Mouse (Mus musculus): ENCODE results near the gene Sfswap. TPM values are rescaled to one million over a fixed set of nuclear protein-coding genes. Genes with fewer than 3 reads are reported as not detected.

Sfswap gene
- total RNA-seq, 2 experiments from 2014 or later: 129 to 147 TPM

DNA sequence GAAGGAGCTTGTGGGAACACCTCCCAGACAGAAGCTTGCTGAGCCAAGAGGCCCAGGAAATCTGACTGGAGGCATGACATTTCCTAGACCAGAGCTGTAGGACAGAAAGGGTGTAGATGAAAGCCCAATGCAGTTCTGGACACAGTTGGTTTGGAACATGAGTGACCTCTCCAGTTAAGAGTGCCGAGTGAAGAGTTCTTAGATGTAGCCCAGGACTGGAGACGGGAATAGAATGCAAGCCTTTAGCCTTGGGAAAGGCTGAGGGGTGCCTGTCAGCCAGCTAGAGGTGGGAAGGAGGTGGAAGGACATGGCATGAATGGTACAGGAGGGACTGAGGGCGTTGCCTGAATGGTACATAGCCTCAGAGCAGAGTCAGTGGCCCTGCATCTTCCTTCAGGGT, 34.4 kb downstream of the Sfswap start:
- H3K4me3 ChIP-seq: no peak overlapping the region
- peak overlapping the region; percentile 97 for H3K27ac ChIP-seq
- no peak for DNase-seq (ENCODE audit: low spot score in 2 of 2)
- TF ChIP-seq CTCF (conservative IDR thresholded peaks at IDR 0.05): no peak

DNA sequence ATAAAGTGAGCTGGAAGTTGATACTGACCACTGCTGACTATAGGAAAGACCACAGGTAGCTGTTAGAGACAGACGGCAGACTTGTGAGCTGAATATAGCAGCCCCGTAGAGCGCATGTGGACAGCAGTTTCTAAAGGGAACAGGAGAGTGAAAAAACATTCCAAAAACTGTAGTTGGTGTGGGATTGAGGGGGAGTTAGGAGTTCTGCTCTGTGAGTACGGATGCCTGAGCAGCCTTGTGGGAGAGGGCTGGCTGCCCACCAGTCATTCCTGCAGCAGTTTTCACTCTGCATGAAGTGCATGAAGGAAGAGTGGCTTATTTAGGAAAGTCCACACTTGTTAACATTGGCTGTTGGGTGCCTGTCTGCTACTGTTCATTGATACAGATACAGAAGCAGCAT, 37.8 kb downstream of the Sfswap start:
- no peak for TF ChIP-seq CTCF (conservative IDR thresholded peaks at IDR 0.05)
- Histone ChIP-seq H3K4me3 (peak overlapping the region; percentile 15; the same call in 1 of the 2 replicates), H3K27ac (peak overlapping the region; percentile 97)
- DNase-seq (ENCODE audit: low spot score in 2 of 2): peak in 1 of 2 experiments; percentile 51

- TF ChIP-seq CTCF (conservative IDR thresholded peaks at IDR 0.05): peak; percentile 66
- no peak for DNase-seq (ENCODE audit: low spot score in 2 of 2)
- no peak overlapping the region for H3K4me3 ChIP-seq
- peak overlapping the region; percentile 97; the same call in 1 of the 2 replicates for H3K27ac ChIP-seq
Observed at GRCm38 (mm10) chr5:129542236-129542635, 41.2 kb downstream of the Sfswap start.

DNA sequence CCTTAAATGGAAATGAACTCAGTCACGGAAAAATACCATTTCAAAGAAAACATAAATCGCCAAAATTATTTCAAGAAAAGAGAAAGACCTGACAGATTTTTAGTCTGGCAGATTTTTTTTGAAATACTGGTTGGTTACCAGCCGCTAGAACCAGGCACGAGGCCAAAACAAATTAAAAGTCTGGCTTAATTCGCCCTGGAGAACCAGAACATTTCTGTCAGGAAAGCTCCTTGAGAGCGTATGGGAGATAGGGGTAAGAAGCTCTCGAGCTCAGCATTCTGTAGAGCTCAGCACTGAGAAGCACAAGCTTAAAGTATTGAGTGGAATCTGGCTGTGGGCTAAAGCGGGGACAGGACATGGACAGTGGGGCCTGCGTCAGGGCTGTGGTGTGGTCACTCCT, 44.8 kb downstream of the Sfswap start:
- DNase-seq (ENCODE audit: low spot score in 2 of 2): peak; percentile 56 to 80
- Histone ChIP-seq H3K4me3 (no peak overlapping the region), H3K27ac (peak overlapping the region; percentile 77)
- no peak for TF ChIP-seq CTCF (conservative IDR thresholded peaks at IDR 0.05)

DNA sequence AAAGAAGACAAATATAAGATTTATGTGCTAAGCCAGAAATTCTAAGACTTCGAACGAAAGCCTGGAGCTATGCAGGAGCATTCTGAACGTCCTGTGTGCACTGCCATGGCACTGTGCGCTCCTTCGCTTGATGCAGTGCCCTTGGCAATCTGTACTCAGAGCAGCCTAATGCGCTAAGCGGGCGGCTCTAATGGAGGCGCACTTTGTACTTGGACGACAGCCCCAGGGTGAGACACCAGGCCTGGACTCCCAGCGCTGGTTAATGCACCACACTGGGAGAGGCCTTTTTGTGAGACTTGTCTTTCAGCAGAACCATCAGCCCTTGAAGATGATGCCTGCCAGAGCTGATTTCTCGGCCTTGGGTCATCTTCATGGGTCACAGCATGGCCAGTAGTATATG, 48.7 kb downstream of the Sfswap start:
- no peak for TF ChIP-seq CTCF (conservative IDR thresholded peaks at IDR 0.05)
- Histone ChIP-seq H3K27ac (peak overlapping the region; percentile 37; the same call in 1 of the 2 replicates), H3K4me3 (no peak overlapping the region)
- no peak for DNase-seq (ENCODE audit: low spot score in 2 of 2)

- TF ChIP-seq CTCF (conservative IDR thresholded peaks at IDR 0.05): no peak
- no peak overlapping the region for H3K4me3 ChIP-seq
- no peak for DNase-seq (ENCODE audit: low spot score in 2 of 2)
- H3K27ac ChIP-seq: peak overlapping the region; percentile 19; the same call in 1 of the 2 replicates
Observed at GRCm38 (mm10) chr5:129550790-129551189, 49.8 kb downstream of the Sfswap start.

DNA sequence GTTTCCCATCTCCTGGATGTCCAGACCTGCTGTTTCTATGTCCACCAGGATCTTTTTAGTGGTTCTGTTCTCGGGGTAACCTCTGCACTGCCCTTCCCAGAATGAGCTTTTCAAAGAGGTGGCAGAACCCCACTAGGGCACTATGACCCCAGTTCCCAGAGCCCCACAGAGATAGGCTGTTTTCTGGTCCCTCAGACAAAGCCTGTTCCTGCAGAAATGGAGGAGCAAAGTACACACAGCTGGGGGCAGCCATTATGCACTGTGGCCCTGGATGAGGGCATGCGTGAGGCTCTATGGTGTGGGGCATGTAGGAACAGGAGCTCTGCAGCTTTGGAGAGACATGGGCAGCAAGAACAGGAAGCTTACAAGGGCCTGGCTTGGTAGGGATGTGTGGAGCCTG, 51.0 kb downstream of the Sfswap start:
- Histone ChIP-seq H3K4me3 (no peak overlapping the region), H3K27ac (peak overlapping the region; percentile 51; the same call in 1 of the 2 replicates)
- no peak for TF ChIP-seq CTCF (conservative IDR thresholded peaks at IDR 0.05)
- no peak for DNase-seq (ENCODE audit: low spot score in 2 of 2)

DNA sequence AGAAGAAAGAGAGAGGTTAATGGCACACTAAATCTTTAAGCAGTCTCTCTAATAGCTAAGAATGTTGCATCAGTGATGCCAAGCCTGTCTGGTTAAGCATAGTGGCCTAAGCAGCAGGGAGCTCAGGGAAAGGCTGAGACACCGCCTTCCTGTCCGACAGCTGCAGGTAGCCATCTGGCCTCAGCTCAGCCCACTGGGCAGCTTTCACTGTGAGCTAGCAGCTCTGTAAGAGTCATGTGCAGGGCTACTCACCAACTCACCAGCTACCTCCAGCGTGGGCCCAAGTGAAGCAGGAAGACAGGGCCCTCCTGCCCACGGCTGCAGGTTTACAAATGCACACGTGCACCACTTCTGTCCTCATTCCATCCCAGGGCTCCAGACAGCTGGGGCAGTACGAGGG, 52.6 kb downstream of the Sfswap start:
- no peak for TF ChIP-seq CTCF (conservative IDR thresholded peaks at IDR 0.05)
- peak overlapping the region; percentile 10; the same call in 1 of the 2 replicates for H3K27ac ChIP-seq
- no peak overlapping the region for H3K4me3 ChIP-seq
- no peak for DNase-seq (ENCODE audit: low spot score in 2 of 2)

- Histone ChIP-seq H3K4me3 (no peak overlapping the region), H3K27ac (peak overlapping the region; percentile 87)
- no peak for TF ChIP-seq CTCF (conservative IDR thresholded peaks at IDR 0.05)
- no peak for DNase-seq (ENCODE audit: low spot score in 2 of 2)
Observed at GRCm38 (mm10) chr5:129558591-129558990, 57.6 kb downstream of the Sfswap start.

DNA sequence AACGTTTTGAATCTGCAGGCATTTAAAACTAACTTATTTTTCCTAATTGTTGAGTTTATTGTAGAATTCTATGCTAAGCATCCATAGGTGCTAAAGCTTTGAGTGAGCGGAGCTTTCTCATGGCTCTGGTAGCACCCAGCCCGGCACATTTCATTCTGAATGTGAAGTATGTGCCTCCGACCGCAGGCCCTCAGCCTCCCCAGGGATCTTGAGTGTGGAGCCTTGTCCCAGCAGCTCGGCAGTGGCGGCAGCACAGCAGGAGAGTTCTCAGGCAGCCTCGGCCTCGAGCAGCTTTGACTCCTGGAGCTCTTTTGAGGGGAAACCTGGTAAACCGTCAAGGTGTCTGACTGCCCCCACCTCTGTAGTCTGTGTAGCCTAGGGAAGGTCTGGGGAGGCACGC, 58.3 kb downstream of the Sfswap start:
- H3K4me3 ChIP-seq: no peak overlapping the region
- no peak for TF ChIP-seq CTCF (conservative IDR thresholded peaks at IDR 0.05)
- no peak for DNase-seq (ENCODE audit: low spot score in 2 of 2)
- peak overlapping the region; percentile 87 for H3K27ac ChIP-seq

DNA sequence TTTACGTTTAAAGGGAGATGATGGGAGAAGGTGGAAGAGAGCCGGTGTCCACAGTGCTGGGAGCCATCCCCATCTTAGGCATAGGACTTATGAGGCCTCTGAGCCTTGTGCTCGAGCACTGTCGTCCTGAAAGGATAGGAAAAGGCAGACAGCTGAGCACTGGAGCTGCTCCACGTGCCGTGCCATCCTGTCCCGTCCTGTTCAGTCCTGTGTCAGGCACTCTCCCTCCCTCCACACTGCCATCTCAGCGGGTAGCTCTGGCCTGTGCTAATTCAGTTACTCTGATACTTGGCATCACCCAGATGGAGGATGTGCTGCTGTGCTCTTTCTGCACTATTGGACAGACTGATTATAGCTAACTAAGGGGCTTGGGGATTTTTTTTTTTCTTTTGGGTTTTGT, 61.3 kb downstream of the Sfswap start:
- Histone ChIP-seq H3K4me3 (no peak overlapping the region), H3K27ac (peak overlapping the region; percentile 87; the same call in 1 of the 2 replicates)
- DNase-seq (ENCODE audit: low spot score in 2 of 2): no peak
- no peak for TF ChIP-seq CTCF (conservative IDR thresholded peaks at IDR 0.05)

DNA sequence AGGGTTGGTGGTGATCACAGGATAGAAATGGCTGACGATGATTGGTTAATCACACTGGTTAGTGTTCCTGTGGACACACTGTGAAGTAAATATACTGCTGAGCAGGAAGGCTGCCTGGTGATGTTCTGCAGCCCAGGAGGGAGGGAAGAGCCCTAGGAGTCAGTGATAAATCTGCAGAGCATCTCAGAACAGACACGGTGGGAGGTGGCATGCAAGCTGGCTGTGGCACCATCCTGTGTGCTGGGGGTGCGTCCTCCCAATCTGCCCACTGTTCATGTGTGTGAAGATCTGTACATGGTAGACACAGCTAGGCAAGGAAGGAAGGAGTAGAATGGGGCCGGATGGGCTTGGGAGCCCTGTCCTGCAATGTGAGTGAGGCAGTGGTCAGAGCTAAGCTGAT, 67.6 kb downstream of the Sfswap start:
- peak overlapping the region; percentile 84 for H3K27ac ChIP-seq
- no peak overlapping the region for H3K4me3 ChIP-seq
- DNase-seq (ENCODE audit: low spot score in 2 of 2): peak; percentile 38 to 51
- no peak for TF ChIP-seq CTCF (conservative IDR thresholded peaks at IDR 0.05)

DNA sequence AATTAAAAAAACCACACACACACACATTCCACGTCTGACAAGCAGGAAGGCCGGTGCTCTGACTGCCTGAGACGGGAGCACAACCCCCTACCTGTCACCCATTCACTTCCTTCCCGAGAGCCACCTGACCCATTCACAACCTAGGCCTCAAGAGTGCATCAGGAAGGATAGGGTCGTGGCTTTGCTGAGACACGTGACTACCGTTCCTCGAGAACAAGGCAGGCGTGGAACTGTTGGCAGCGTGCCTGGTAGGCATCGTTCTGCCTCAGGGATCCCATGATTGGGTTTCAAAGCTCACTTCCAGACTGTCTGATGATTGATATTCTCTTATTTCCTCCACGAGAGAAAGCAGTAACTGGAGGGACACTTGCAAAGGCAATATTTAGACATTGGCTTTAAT, 77.2 kb downstream of the Sfswap start:
- no peak for DNase-seq (ENCODE audit: low spot score in 2 of 2)
- TF ChIP-seq CTCF (conservative IDR thresholded peaks at IDR 0.05): no peak
- no peak overlapping the region for H3K27ac ChIP-seq
- H3K4me3 ChIP-seq: no peak overlapping the region

DNA sequence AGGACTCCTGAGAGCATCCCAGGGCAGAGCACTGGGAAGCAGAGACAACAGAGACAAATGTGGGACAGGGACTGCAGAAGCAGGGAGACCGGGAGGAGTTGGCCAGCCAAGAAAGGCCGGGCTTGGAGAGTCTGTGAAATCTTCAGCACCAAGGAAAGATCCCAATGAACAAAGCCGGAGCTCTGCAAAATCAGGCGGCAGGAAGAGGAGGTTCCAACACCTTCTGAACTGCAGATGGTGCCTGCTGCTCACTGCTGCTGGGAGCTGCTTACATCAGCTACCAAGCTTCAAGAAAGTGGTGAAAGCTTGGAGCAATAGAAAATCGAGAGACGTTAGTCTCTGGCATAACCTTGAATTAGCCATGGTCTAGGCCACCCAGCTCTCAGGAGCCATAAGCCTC, 79.0 kb downstream of the Sfswap start:
- TF ChIP-seq CTCF (conservative IDR thresholded peaks at IDR 0.05): no peak
- no peak for DNase-seq (ENCODE audit: low spot score in 2 of 2)
- no peak overlapping the region for H3K4me3 ChIP-seq
- H3K27ac ChIP-seq: peak overlapping the region; percentile 86

DNA sequence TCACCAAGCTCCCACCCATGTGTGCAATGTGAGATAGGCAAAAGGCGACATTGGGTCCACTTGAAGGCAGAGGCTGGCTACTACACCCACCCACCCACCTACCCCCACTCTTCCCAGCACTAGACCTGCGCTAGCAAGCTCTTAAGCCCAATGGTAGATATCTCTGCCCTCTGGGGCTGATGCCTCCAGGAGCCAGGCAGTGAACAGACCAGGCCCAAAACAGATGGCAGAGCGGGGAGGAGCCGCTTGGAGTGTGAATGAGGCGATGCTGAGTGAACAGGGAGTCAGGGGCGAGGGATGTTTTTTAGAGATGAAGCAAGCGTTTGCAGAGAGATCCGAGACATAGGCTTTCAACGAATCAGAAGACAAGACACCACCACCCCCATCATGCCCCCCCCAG, 79.6 kb downstream of the Sfswap start:
- Histone ChIP-seq H3K27ac (peak overlapping the region; percentile 86), H3K4me3 (no peak overlapping the region)
- DNase-seq (ENCODE audit: low spot score in 2 of 2): no peak
- no peak for TF ChIP-seq CTCF (conservative IDR thresholded peaks at IDR 0.05)

Data from layer of hippocampus, adult 2 months (tissue).